Mouse (Mus musculus) pancreas, adult 10 weeks (tissue): ENCODE measurements around the gene Efna3. TPM values are rescaled to one million over a fixed set of nuclear protein-coding genes. Genes with fewer than 3 reads are reported as not detected.

Experiments
- polyA plus RNA-seq: library from polyadenylated mRNA; stranded (reverse); fragments of 350-450 nt; fragmentation: Illumina TruSeq; extraction: RNeasy Lipid Tissue Mini Kit (QIAGEN cat#74804); gene quantifications from one replicate; pipeline ENCODE4 v1.2.3, GENCODE M21; 2015; ENCODE audit warnings: low read depth, low replicate concordance; ENCODE audit not compliant: insufficient read depth

The Efna3 gene
- not detected for polyA plus RNA-seq

DNA sequence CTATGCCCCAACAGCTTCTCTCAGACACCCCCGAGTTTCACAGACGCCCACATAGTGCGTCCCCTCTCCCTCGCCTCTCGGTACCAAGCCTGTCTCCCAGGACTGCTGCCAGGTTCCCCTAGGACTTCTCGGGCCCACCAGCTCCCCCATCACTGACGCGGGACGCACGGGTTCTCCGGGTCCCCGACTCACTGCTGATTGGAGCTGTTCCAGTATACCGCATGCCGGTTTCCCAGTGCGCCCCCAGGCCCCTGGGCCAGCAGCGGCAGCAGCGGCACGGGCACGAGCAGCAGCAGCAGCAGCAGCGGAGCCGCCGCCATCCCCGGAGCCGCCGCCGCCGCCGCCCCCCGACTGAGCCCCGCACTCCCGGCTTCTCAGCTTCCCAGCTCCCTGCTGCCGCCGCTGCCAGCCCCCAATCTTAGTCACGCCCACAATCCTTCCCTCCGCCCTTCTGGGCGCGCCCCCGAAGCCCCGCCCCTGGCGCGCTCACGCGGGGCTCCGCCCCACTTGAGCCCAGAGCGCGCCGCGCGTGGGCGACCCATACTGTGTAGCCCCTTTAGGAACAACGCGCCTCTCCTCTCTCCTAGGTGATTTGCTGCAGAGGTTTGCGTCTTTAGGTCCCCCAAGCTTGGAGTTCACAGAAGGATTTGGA lies at the start of gene Efna3:
Gene Efna3 (minus strand): TSS at position 452 of the 652 bp plus-strand sequence.

DNA sequence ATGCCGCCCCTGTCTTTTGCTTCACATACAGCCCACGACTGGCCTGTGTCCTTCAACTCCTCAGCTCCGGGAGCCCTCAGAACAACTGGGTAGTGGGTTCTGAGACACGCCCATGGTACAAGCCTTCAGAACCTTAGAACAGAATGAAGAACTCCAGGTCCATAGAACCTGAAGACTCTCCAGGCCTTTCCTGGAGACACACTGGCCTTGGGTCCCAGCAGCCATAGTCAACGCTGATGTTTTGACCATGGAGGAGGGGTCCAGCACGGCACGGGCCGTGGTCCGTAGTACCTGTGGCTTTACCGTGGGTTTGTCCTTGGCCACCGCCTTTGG lies 42.4 kb upstream of the Efna3 start, which contains the start of gene Dcst1:
Gene Dcst1 (minus strand): TSS at position 101 of the 333 bp plus-strand sequence.

GRCm38 (mm10) chr3:89361675-89362074 lies 38.9 kb upstream of the Efna3 start, which contains the start of gene Dcst2:
TSS of gene Dcst2 (plus strand) at chr3:89361975.

GRCm38 (mm10) chr3:89349869-89350501 lies 27.2 kb upstream of the Efna3 start, which contains the start of gene Adam15:
TSS of gene Adam15 (minus strand) at chr3:89349996.

GRCm38 (mm10) chr3:89337721-89338578 lies 15.2 kb upstream of the Efna3 start, which contains the start of gene Efna4:
TSS of gene Efna4 (minus strand) at chr3:89338028.

GRCm38 (mm10) chr3:89280606-89281511 lies 41.9 kb downstream of the Efna3 start, which contains the start of gene Efna1:
TSS of gene Efna1 (minus strand) at chr3:89281142.

DNA sequence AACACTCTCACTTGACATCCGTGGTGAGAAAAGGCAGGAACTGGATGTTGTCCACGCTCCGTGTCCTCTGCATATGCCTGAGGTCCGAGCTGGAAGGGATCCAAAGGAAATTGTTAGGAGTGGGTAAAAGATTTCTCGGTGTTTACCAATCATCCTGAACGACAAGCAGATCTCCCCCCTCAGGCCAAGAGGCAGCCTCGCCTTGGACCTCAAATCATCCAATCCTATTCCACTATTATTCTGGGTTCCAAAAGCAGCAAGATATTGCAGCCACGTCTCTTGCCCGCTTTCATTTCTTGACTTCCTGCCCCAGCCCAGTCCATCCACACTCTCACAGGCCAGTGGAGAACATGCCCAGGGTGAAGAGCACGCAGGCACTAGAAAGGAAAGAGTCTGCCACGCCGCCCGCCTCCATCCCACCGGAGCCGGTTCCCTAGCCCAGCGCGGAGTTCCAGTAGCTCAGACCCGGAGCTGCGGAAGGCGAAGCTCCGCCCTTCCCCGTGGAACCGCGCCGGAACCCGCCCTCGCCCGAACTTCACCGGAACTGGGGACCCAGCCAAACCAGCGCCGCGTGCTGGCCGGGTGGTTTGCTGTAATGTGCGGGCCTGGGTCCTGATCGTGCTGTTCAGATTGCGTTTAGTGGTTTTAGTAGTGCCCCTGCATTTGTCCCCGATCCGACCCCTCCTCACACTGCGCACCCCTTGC lies 52.6 kb downstream of the Efna3 start, which contains the start of gene Slc50a1:
Gene Slc50a1 (minus strand): TSS at position 520 of the 705 bp plus-strand sequence.

Other genes starting within 250 kb of the Efna3 start
- gene Rusc1, start 229.7 kb downstream of the Efna3 start, polyA plus RNA-seq, result 11.2 TPM
- not detected for gene Gm43738, start 221.9 kb downstream of the Efna3 start, polyA plus RNA-seq
- 15.9 TPM for gene Fdps, start 221.0 kb downstream of the Efna3 start, polyA plus RNA-seq
- gene Pklr, start 186.8 kb downstream of the Efna3 start, polyA plus RNA-seq, result 1.7 TPM
- 1.8 TPM for gene Hcn3, start 162.8 kb downstream of the Efna3 start, polyA plus RNA-seq
- 30.4 TPM for gene Clk2, start 158.2 kb downstream of the Efna3 start, polyA plus RNA-seq
- 15.8 TPM for gene Scamp3, start 145.5 kb downstream of the Efna3 start, polyA plus RNA-seq
- 5.7 TPM for gene Fam189b, start 139.8 kb downstream of the Efna3 start, polyA plus RNA-seq
- 18.0 TPM for gene Gba, start 120.0 kb downstream of the Efna3 start, polyA plus RNA-seq
- gene Thbs3, start 107.8 kb downstream of the Efna3 start, polyA plus RNA-seq, result 20.7 TPM
- gene Mtx1, start 95.9 kb downstream of the Efna3 start, polyA plus RNA-seq, result 31.8 TPM
- gene Muc1, start 93.9 kb downstream of the Efna3 start, polyA plus RNA-seq, result 71.5 TPM
- gene Krtcap2, start 77.0 kb downstream of the Efna3 start, polyA plus RNA-seq, result 94.1 TPM
- 2.9 TPM for gene Trim46, start 76.7 kb downstream of the Efna3 start, polyA plus RNA-seq
- 46.0 TPM for gene Dpm3, start 63.6 kb downstream of the Efna3 start, polyA plus RNA-seq
- gene Slc50a1, start 52.4 kb downstream of the Efna3 start, polyA plus RNA-seq, result 48.2 TPM
- 15.3 TPM for gene Efna1, start 41.8 kb downstream of the Efna3 start, polyA plus RNA-seq
- 0.52 TPM for gene Efna4, start 15.1 kb upstream of the Efna3 start, polyA plus RNA-seq
- gene Adam15, start 27.0 kb upstream of the Efna3 start, polyA plus RNA-seq, result 66.8 TPM
- gene Dcst2, start 39.0 kb upstream of the Efna3 start, polyA plus RNA-seq, result not detected
- not detected for gene Dcst1, start 42.3 kb upstream of the Efna3 start, polyA plus RNA-seq
- gene Zbtb7b, start 71.8 kb upstream of the Efna3 start, polyA plus RNA-seq, result 9.6 TPM
- 0.83 TPM for gene Lenep, start 79.8 kb upstream of the Efna3 start, polyA plus RNA-seq
- 5.6 TPM for gene Flad1, start 88.9 kb upstream of the Efna3 start, polyA plus RNA-seq
- 5.7 TPM for gene Cks1b, start 95.4 kb upstream of the Efna3 start, polyA plus RNA-seq
- 14.1 TPM for gene Shc1, start 95.5 kb upstream of the Efna3 start, polyA plus RNA-seq
- gene Pygo2, start 107.2 kb upstream of the Efna3 start, polyA plus RNA-seq, result 15.3 TPM
- 14.1 TPM for gene Pbxip1, start 113.7 kb upstream of the Efna3 start, polyA plus RNA-seq
- gene Pmvk, start 131.6 kb upstream of the Efna3 start, polyA plus RNA-seq, result 5.8 TPM
- 1.5 TPM for gene Kcnn3, start 197.2 kb upstream of the Efna3 start, polyA plus RNA-seq